Mouse (Mus musculus): ENCODE measurements around the gene Pnmal2. TPM values are rescaled to one million over a fixed set of nuclear protein-coding genes. Genes with fewer than 3 reads are reported as not detected.
A peak's percentile ranks its signal among the peaks of the same experiment; 100 is the strongest.

Pnmal2 gene
- polyA plus RNA-seq, 1 experiment from 2014 or later: 0.41 TPM

GRCm38 (mm10) chr7:16932704-16933577 is 11.5 kb upstream of the Pnmal2 start:
- Histone ChIP-seq H3K36me3 (no peaks in the 10 kb centered on the region), H3K27ac (no peak overlapping the region), H3K9ac (no peak overlapping the region), H3K4me3 (no peak overlapping the region), H3K9me3 (replicated peaks) (no peaks in the 10 kb centered on the region), H3K4me1 (no peaks in the 10 kb centered on the region), H3K4me2 (no peak overlapping the region), H3K27me3 (replicated peaks) (peaks cover 12% of the 10 kb centered on the region)
- ATAC-seq: no peak
- 35% methylated on average over 14 of the region's 14 CpGs for WGBS (ENCODE audit: insufficient replicate concordance)

GRCm38 (mm10) chr7:16937312-16937711 is 7.2 kb upstream of the Pnmal2 start:
- Histone ChIP-seq H3K27me3 (replicated peaks) (peaks cover 50% of the 10 kb centered on the region), H3K9ac (no peak overlapping the region), H3K4me1 (no peaks in the 10 kb centered on the region), H3K27ac (no peak overlapping the region), H3K4me2 (no peak overlapping the region), H3K4me3 (no peak overlapping the region), H3K9me3 (replicated peaks) (no peaks in the 10 kb centered on the region), H3K36me3 (no peaks in the 10 kb centered on the region)
- ATAC-seq: no peak
- 33% methylated on average over 4 of the region's 4 CpGs for WGBS (ENCODE audit: insufficient replicate concordance)

- no peaks in the 10 kb centered on the region for H3K9me3 ChIP-seq (replicated peaks)
- no peak overlapping the region for H3K4me3 ChIP-seq
- no peaks in the 10 kb centered on the region for H3K4me1 ChIP-seq
- no peak overlapping the region for H3K27ac ChIP-seq
- no peak overlapping the region for H3K4me2 ChIP-seq
- 62% methylated on average over 17 of the region's 17 CpGs for WGBS (ENCODE audit: insufficient replicate concordance)
- H3K27me3 ChIP-seq (replicated peaks): peaks cover 59% of the 10 kb centered on the region
- no peaks in the 10 kb centered on the region for H3K36me3 ChIP-seq
- H3K9ac ChIP-seq: no peak overlapping the region
- no peak for ATAC-seq
Observed at GRCm38 (mm10) chr7:16938117-16938791, 6.2 kb upstream of the Pnmal2 start.

- H3K27me3 ChIP-seq (replicated peaks): peaks cover 72% of the 10 kb centered on the region
- no peak overlapping the region for H3K27ac ChIP-seq
- 45% methylated on average over 7 of the region's 7 CpGs for WGBS (ENCODE audit: insufficient replicate concordance)
- H3K4me2 ChIP-seq: no peak overlapping the region
- H3K9me3 ChIP-seq (replicated peaks): no peaks in the 10 kb centered on the region
- ATAC-seq: no peak
- H3K36me3 ChIP-seq: no peaks in the 10 kb centered on the region
- no peak overlapping the region for H3K4me3 ChIP-seq
- no peak overlapping the region for H3K9ac ChIP-seq
- H3K4me1 ChIP-seq: peaks cover 12% of the 10 kb centered on the region
Observed at GRCm38 (mm10) chr7:16940292-16940691, 4.2 kb upstream of the Pnmal2 start.

GRCm38 (mm10) chr7:16942861-16943260 is 1.6 kb upstream of the Pnmal2 start:
- H3K4me3 ChIP-seq: no peak overlapping the region

GRCm38 (mm10) chr7:16944808-16945315 is 380 bp downstream of the Pnmal2 start:
- Histone ChIP-seq H3K4me3 (peak overlapping the region; percentile 54), H3K9ac (peak overlapping the region; percentile 58), H3K27me3 (replicated peaks) (peaks cover 99% of the 10 kb centered on the region), H3K36me3 (no peaks in the 10 kb centered on the region), H3K9me3 (replicated peaks) (no peaks in the 10 kb centered on the region), H3K27ac (no peak overlapping the region), H3K4me2 (peak overlapping the region; percentile 70), H3K4me1 (peaks cover 19% of the 10 kb centered on the region)
- ATAC-seq: peak; percentile 8; the same call in 1 of the 2 replicates
- WGBS (ENCODE audit: insufficient replicate concordance): 4% methylated on average over 22 of the region's 22 CpGs

More at GRCm38 (mm10) chr7:16942861-16943260, 1.6 kb upstream of the Pnmal2 start:
- Histone ChIP-seq H3K9me3 (replicated peaks) (no peaks in the 10 kb centered on the region), H3K27me3 (replicated peaks) (peaks cover 94% of the 10 kb centered on the region), H3K36me3 (no peaks in the 10 kb centered on the region), H3K9ac (no peak overlapping the region), H3K27ac (no peak overlapping the region), H3K4me1 (peaks cover 17% of the 10 kb centered on the region), H3K4me2 (no peak overlapping the region)
- ATAC-seq: no peak
- 38% methylated on average over 4 of the region's 4 CpGs for WGBS (ENCODE audit: insufficient replicate concordance)

- 7% methylated on average over 17 of the region's 17 CpGs for WGBS (ENCODE audit: insufficient replicate concordance)
- Histone ChIP-seq H3K9ac (no peak overlapping the region), H3K4me1 (peaks cover 24% of the 10 kb centered on the region), H3K4me3 (peak overlapping the region; percentile 54; the same call in 1 of the 2 replicates), H3K9me3 (replicated peaks) (no peaks in the 10 kb centered on the region), H3K36me3 (no peaks in the 10 kb centered on the region), H3K27me3 (replicated peaks) (peaks cover 99% of the 10 kb centered on the region), H3K27ac (no peak overlapping the region), H3K4me2 (peak overlapping the region; percentile 70; the same call in 1 of the 2 replicates)
- no peak for ATAC-seq
Observed at GRCm38 (mm10) chr7:16945419-16945818, 937 bp downstream of the Pnmal2 start.

GRCm38 (mm10) chr7:16946441-16947348 is 2.2 kb downstream of the Pnmal2 start:
- Histone ChIP-seq H3K9me3 (replicated peaks) (no peaks in the 10 kb centered on the region), H3K4me1 (peaks cover 33% of the 10 kb centered on the region), H3K27me3 (replicated peaks) (peaks cover 94% of the 10 kb centered on the region), H3K9ac (no peak overlapping the region), H3K27ac (no peak overlapping the region), H3K36me3 (no peaks in the 10 kb centered on the region), H3K4me3 (peak overlapping the region; percentile 20), H3K4me2 (peak overlapping the region; percentile 45)
- WGBS (ENCODE audit: insufficient replicate concordance): 2% methylated on average over 53 of the region's 53 CpGs
- ATAC-seq: no peak

- Histone ChIP-seq H3K27ac (no peak overlapping the region), H3K9ac (no peak overlapping the region), H3K4me1 (peaks cover 33% of the 10 kb centered on the region), H3K9me3 (replicated peaks) (no peaks in the 10 kb centered on the region), H3K4me2 (peak overlapping the region; percentile 45), H3K27me3 (replicated peaks) (peaks cover 87% of the 10 kb centered on the region), H3K36me3 (no peaks in the 10 kb centered on the region), H3K4me3 (0 out of 2 replicates have a peak overlapping the region, but pooled peaks have one; percentile 20)
- 22% methylated on average over 21 of the region's 22 CpGs for WGBS (ENCODE audit: insufficient replicate concordance)
- ATAC-seq: no peak
Observed at GRCm38 (mm10) chr7:16947349-16947895, 2.9 kb downstream of the Pnmal2 start.

- ATAC-seq: no peak
- 10% methylated on average over 4 of the region's 4 CpGs for whole genome bisulfite sequencing (ENCODE audit: insufficient replicate concordance)
- H3K4me1 ChIP-seq: peaks cover 33% of the 10 kb centered on the region
Observed at GRCm38 (mm10) chr7:16947959-16948361, 3.5 kb downstream of the Pnmal2 start.

GRCm38 (mm10) chr7:16948923-16949458 is 4.5 kb downstream of the Pnmal2 start:
- Histone ChIP-seq H3K27me3 (replicated peaks) (peaks cover 71% of the 10 kb centered on the region), H3K27ac (no peak overlapping the region), H3K9ac (no peak overlapping the region), H3K9me3 (replicated peaks) (no peaks in the 10 kb centered on the region), H3K4me3 (no peak overlapping the region), H3K4me2 (no peak overlapping the region), H3K4me1 (peaks cover 33% of the 10 kb centered on the region), H3K36me3 (no peaks in the 10 kb centered on the region)
- ATAC-seq: no peak
- WGBS (ENCODE audit: insufficient replicate concordance): 41% methylated on average over 8 of the region's 8 CpGs

More at GRCm38 (mm10) chr7:16947959-16948361, 3.5 kb downstream of the Pnmal2 start:
- Histone ChIP-seq H3K36me3 (no peaks in the 10 kb centered on the region), H3K27me3 (replicated peaks) (peaks cover 82% of the 10 kb centered on the region), H3K4me3 (no peak overlapping the region), H3K9me3 (replicated peaks) (no peaks in the 10 kb centered on the region), H3K9ac (no peak overlapping the region), H3K4me2 (no peak overlapping the region), H3K27ac (no peak overlapping the region)
